Mouse (Mus musculus): ENCODE measurements around the gene C2cd4d. TPM values are rescaled to one million over a fixed set of nuclear protein-coding genes. Genes with fewer than 3 reads are reported as not detected.

Gene C2cd4d
- polyA plus RNA-seq, 1 experiment: not detected

DNA sequence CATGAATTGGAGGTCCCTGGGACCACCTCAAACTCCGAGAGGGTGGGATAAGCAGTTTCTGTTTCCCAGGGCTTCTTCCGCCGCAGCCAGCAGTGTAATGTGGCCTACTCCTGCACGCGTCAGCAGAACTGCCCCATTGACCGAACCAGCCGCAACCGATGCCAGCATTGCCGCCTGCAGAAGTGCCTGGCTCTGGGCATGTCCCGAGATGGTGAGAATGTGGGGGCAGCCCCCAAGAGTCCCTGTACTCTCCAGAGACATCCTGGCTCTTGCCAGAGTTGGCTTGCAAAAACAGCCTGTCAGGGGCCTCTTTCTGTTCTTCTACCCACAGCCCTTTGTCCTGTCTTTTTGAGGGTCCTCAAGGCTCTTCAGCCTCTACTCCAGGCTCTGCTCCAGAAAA, 25.2 kb downstream of the C2cd4d start:
- peaks cover 12% of the 10 kb centered on the region; the same call in 1 of the 2 replicates for H3K4me1 ChIP-seq

DNA sequence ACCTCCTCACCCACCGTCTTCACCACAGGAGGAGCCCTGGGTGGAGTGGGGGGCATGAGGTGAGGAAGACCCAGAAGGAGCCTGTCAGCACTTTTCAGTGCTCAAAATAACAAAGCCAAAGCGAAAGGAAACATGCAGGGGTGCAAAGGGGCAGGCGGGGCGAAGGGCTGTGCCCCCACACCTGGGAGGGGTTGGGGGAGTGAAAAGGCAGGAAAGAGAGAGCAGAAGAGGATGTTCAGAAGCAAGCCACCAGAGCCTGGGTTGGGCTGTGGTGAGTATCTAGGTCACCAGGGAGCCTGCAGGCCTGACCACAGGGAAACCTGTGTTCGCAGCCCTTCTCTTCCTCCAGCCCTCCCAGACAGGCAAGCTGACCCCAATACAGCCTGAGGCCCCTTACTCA, 25.8 kb downstream of the C2cd4d start:
- Histone ChIP-seq H3K4me1 (peaks cover 12% of the 10 kb centered on the region; the same call in 1 of the 2 replicates), H3K36me3 (replicated peaks; ENCODE audit: low read length) (no peaks in the 10 kb centered on the region)

More for the DNA sequence above, 25.2 kb downstream of the C2cd4d start:
- Histone ChIP-seq H3K36me3 (replicated peaks; ENCODE audit: low read length) (no peaks in the 10 kb centered on the region), H3K27me3 (replicated peaks) (peaks cover 46% of the 10 kb centered on the region), H3K4me3 (replicated peaks) (no peak overlapping the region), H3K9me3 (no peaks in the 10 kb centered on the region)
- no peak for TF ChIP-seq FLI1 (IDR thresholded peaks at IDR 0.05; ENCODE audit: low read length)
- no peak for TF ChIP-seq GATA1 (IDR thresholded peaks at IDR 0.05; ENCODE audit: borderline replicate concordance, low read length)

DNA sequence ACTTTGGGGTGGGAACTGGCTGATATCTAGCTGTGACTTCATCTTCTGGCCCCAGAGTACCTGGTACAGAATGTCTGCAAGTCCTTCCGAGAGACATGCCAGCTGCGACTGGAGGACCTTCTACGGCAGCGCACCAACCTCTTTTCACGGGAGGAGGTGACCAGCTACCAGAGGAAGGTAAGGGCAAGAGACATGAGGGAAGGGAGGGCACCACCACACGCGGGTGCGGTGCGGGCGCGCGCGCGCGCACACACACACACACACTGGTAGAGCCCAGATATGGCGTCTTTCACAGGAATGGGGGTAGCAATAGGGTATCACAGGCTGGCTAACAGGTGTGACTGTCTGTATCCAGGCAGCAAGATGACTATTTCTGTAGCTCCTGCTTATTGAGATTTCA, 27.2 kb downstream of the C2cd4d start:
- TF ChIP-seq FLI1 (IDR thresholded peaks at IDR 0.05; ENCODE audit: low read length): no peak
- TF ChIP-seq GATA1 (IDR thresholded peaks at IDR 0.05; ENCODE audit: borderline replicate concordance, low read length): no peak
- H3K9me3 ChIP-seq: no peaks in the 10 kb centered on the region
- no peak overlapping the region for H3K4me3 ChIP-seq (replicated peaks)
- peaks cover 37% of the 10 kb centered on the region for H3K27me3 ChIP-seq (replicated peaks)
- peaks cover 9% of the 10 kb centered on the region; the same call in 1 of the 2 replicates for H3K4me1 ChIP-seq
- H3K36me3 ChIP-seq (replicated peaks; ENCODE audit: low read length): no peaks in the 10 kb centered on the region

More for the DNA sequence above, 25.8 kb downstream of the C2cd4d start:
- Histone ChIP-seq H3K27me3 (replicated peaks) (peaks cover 44% of the 10 kb centered on the region), H3K9me3 (no peaks in the 10 kb centered on the region), H3K4me3 (replicated peaks) (no peak overlapping the region)
- TF ChIP-seq FLI1 (IDR thresholded peaks at IDR 0.05; ENCODE audit: low read length): no peak
- no peak for TF ChIP-seq GATA1 (IDR thresholded peaks at IDR 0.05; ENCODE audit: borderline replicate concordance, low read length)

DNA sequence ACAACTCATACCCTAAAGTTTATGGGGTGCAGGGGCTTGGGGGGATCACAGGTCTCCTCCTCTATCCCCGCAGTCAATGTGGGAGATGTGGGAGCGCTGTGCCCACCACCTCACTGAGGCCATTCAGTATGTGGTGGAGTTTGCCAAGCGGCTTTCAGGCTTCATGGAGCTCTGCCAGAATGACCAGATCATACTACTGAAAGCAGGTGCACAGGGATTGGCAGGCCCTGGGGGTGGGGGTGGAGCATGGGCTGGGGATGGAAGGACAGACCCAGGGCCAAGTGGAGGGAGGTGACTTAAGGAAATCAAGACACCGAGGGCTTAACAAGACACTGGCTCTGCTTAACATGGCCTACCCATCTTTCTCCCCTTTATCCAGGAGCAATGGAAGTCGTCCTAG, 28.8 kb downstream of the C2cd4d start:
- H3K4me1 ChIP-seq: peaks cover 6% of the 10 kb centered on the region; the same call in 1 of the 2 replicates
- no peaks in the 10 kb centered on the region for H3K36me3 ChIP-seq (replicated peaks; ENCODE audit: low read length)
- H3K4me3 ChIP-seq (replicated peaks): no peak overlapping the region
- no peaks in the 10 kb centered on the region for H3K9me3 ChIP-seq
- TF ChIP-seq GATA1 (IDR thresholded peaks at IDR 0.05; ENCODE audit: borderline replicate concordance, low read length) (no peak), FLI1 (IDR thresholded peaks at IDR 0.05; ENCODE audit: low read length) (no peak)
- H3K27me3 ChIP-seq (replicated peaks): peaks cover 35% of the 10 kb centered on the region

DNA sequence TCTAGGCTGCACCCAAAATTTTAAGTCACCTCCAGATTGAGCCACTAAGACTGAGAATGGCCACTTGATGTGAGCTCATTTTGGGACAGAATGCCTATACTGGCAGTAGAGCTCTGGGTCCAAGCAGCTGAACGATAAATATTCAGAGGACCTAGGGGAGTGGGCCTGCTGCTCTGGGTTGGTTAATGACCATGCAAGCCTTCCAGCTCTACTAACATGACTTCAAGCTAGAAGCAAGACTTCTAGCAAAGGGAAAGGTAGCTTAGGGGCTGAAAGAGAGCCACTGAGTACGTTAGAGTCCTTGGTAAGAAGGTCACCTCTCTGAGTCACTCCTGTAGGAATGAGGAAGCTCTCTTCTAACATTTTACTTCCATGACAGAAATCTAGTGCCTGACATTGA, 29.9 kb downstream of the C2cd4d start:
- peaks cover 45% of the 10 kb centered on the region for H3K27me3 ChIP-seq (replicated peaks)
- no peaks in the 10 kb centered on the region for H3K36me3 ChIP-seq (replicated peaks; ENCODE audit: low read length)
- H3K4me3 ChIP-seq (replicated peaks): no peak overlapping the region
- H3K4me1 ChIP-seq: peaks cover 6% of the 10 kb centered on the region; the same call in 1 of the 2 replicates
- no peaks in the 10 kb centered on the region for H3K9me3 ChIP-seq
- no peak for TF ChIP-seq GATA1 (IDR thresholded peaks at IDR 0.05; ENCODE audit: borderline replicate concordance, low read length)
- no peak for TF ChIP-seq FLI1 (IDR thresholded peaks at IDR 0.05; ENCODE audit: low read length)

DNA sequence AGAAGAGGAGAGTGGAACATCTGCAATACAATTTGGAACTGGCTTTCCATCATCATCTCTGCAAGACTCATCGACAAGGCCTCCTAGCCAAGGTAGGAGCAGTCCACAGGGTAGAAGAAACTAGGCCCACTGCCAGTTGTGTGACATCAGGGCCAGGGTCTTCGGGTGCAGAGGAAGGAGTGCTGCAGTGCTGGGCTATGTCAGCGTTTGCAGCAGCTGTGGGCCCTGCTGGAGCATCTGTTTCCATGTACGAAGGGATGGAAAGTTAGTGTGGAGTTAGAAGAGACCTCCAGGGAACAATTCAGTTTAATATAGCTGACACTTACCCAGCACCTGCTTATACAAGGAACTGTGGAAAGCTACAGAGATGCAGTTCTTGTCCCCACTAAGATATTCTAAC, 30.8 kb downstream of the C2cd4d start:
- peaks cover 47% of the 10 kb centered on the region for H3K27me3 ChIP-seq (replicated peaks)
- H3K9me3 ChIP-seq: no peaks in the 10 kb centered on the region
- TF ChIP-seq GATA1 (IDR thresholded peaks at IDR 0.05; ENCODE audit: borderline replicate concordance, low read length) (no peak), FLI1 (IDR thresholded peaks at IDR 0.05; ENCODE audit: low read length) (no peak)
- no peaks in the 10 kb centered on the region for H3K36me3 ChIP-seq (replicated peaks; ENCODE audit: low read length)
- H3K4me3 ChIP-seq (replicated peaks): no peak overlapping the region
- peaks cover 3% of the 10 kb centered on the region; the same call in 1 of the 2 replicates for H3K4me1 ChIP-seq

DNA sequence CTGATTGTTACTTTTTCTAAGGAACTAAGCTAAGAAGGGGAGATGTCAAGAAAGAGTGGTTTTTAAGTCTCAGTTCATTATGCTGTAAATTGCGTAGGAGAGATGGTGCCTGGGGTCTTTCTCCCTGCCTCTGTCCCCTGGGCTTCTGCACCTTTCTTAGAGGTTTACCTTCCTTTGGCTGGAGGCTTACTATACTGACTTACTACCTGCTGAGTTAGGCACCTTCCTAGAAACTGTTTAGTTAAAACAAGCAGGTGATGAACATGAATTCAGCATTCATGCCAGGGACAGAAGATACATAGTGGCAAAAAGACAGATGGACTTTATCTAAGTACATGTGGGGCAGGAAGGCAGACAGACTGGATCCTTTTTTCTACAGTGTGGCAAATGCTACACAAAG, 34.1 kb downstream of the C2cd4d start:
- H3K4me1 ChIP-seq: peaks cover 7% of the 10 kb centered on the region
- H3K36me3 ChIP-seq (replicated peaks; ENCODE audit: low read length): no peaks in the 10 kb centered on the region
- H3K27me3 ChIP-seq (replicated peaks): peaks cover 61% of the 10 kb centered on the region
- H3K4me3 ChIP-seq (replicated peaks): no peak overlapping the region
- TF ChIP-seq GATA1 (IDR thresholded peaks at IDR 0.05; ENCODE audit: borderline replicate concordance, low read length) (no peak), FLI1 (IDR thresholded peaks at IDR 0.05; ENCODE audit: low read length) (no peak)
- H3K9me3 ChIP-seq: no peaks in the 10 kb centered on the region

DNA sequence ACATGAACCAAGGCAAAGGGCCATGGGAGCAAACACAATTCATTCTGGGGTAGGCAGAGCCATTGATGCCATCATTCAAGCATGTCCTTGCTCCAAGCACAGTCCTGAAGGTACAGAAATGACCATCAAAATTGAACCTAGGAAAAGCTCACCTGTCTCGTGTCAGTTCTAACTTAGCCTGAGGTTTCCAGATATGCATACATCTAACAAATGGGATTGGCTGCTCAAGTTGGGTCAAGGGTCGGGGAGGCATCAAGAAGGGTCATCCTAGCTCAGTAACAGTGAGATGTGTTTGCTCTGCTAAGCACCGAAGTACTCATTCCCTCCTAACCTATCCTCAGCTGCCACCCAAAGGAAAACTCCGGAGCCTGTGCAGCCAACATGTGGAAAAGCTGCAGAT, 34.6 kb downstream of the C2cd4d start:
- H3K9me3 ChIP-seq: no peaks in the 10 kb centered on the region
- peaks cover 62% of the 10 kb centered on the region for H3K27me3 ChIP-seq (replicated peaks)
- no peak for TF ChIP-seq FLI1 (IDR thresholded peaks at IDR 0.05; ENCODE audit: low read length)
- TF ChIP-seq GATA1 (IDR thresholded peaks at IDR 0.05; ENCODE audit: borderline replicate concordance, low read length): no peak
- peaks cover 7% of the 10 kb centered on the region for H3K4me1 ChIP-seq
- no peaks in the 10 kb centered on the region for H3K36me3 ChIP-seq (replicated peaks; ENCODE audit: low read length)
- H3K4me3 ChIP-seq (replicated peaks): no peak overlapping the region

DNA sequence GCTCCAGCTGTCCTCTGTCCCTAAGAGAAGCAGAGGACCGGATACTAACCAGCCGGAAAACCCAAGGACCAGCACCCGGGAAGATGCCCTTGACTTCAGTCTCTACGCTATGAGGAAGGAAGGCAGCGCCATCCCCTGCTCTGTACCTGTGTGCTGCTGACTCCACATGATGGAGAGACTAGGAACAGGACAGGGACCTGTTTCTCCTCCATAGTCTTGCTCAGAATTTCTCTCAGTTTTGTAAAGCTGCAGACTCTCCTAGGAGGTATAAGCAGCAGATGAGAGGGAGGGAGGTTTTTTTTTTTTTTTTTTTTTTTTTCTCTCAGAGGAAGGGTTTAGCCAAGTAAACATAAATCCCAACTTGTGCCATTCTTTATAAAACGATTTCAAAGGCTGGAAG, 36.0 kb downstream of the C2cd4d start, which contains the start of gene Lingo4:
Lingo4 (plus strand) TSS at position 301 of the 400 bp plus-strand sequence.
- no peaks in the 10 kb centered on the region for H3K36me3 ChIP-seq (replicated peaks; ENCODE audit: low read length)
- H3K27me3 ChIP-seq (replicated peaks): peaks cover 75% of the 10 kb centered on the region
- peak within 1 kb of the TSS; percentile 81 for H3K4me3 ChIP-seq (replicated peaks)
- peaks cover 7% of the 10 kb centered on the region for H3K4me1 ChIP-seq
- no peaks in the 10 kb centered on the region for H3K9me3 ChIP-seq
- TF ChIP-seq GATA1 (IDR thresholded peaks at IDR 0.05; ENCODE audit: borderline replicate concordance, low read length): no peak
- TF ChIP-seq FLI1 (IDR thresholded peaks at IDR 0.05; ENCODE audit: low read length): no peak

DNA sequence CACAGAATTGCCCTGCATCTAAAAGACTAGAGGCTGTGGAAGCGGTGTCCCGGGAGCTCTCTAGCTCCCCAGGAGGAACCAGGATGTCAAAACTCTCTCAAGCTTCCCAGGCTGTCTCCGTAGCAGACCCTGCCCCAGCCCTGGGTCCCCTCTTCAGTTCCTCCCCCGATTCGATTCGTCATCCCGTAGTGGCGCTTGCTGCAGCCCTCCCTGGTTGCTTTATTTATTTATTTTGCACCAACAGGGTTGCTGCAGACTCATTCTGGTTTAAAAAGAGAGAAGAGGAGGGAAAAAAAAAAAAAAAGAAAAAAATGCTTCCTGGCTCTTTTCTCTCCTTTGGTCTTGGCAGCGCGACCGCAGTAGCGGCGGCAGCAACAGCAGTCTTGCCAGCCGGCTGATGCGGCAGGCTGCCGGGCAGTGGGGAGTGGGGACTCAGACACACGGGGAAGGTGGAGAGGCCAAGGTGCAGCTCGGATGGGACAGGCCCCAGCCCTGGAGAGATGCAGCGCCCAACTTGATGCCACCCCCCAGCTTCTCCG, 36.8 kb downstream of the C2cd4d start:
- Histone ChIP-seq H3K4me3 (replicated peaks) (peak overlapping the region; percentile 81), H3K4me1 (peaks cover 7% of the 10 kb centered on the region), H3K27me3 (replicated peaks) (peaks cover 83% of the 10 kb centered on the region), H3K36me3 (replicated peaks; ENCODE audit: low read length) (no peaks in the 10 kb centered on the region), H3K9me3 (no peaks in the 10 kb centered on the region)
- TF ChIP-seq GATA1 (IDR thresholded peaks at IDR 0.05; ENCODE audit: borderline replicate concordance, low read length): no peak
- TF ChIP-seq FLI1 (IDR thresholded peaks at IDR 0.05; ENCODE audit: low read length): no peak
